Mouse (Mus musculus) retina, adult 2 months (tissue): Measurements from ENCODE around the gene C2cd3.

Source experiments
- DNase-seq: peaks from one replicate; pipeline ENCODE4 v3.0.0-alpha.2; 2012; ENCODE audit warnings: low read depth, low spot score

Gene C2cd3

GRCm38 (mm10) chr7:100497982-100498381 is 125.9 kb downstream of the C2cd3 start:
- no peak for DNase-seq

- DNase-seq = no peak
Observed at GRCm38 (mm10) chr7:100499465-100499864, 127.4 kb downstream of the C2cd3 start.

GRCm38 (mm10) chr7:100500276-100500977 is 128.4 kb downstream of the C2cd3 start:
- no peak for DNase-seq

- no peak for DNase-seq
Observed at GRCm38 (mm10) chr7:100501027-100501843, 129.2 kb downstream of the C2cd3 start.

- no peak for DNase-seq
Observed at GRCm38 (mm10) chr7:100501844-100502373, 129.9 kb downstream of the C2cd3 start.

GRCm38 (mm10) chr7:100502374-100502922 is 130.4 kb downstream of the C2cd3 start:
- no peak for DNase-seq

- DNase-seq = no peak
Observed at GRCm38 (mm10) chr7:100503076-100503475, 131.0 kb downstream of the C2cd3 start.

GRCm38 (mm10) chr7:100504740-100505487 is 132.9 kb downstream of the C2cd3 start:
- DNase-seq = no peak

- DNase-seq = no peak
Observed at GRCm38 (mm10) chr7:100506494-100506893, 134.5 kb downstream of the C2cd3 start.

- DNase-seq = no peak
Observed at GRCm38 (mm10) chr7:100508670-100509069, 136.6 kb downstream of the C2cd3 start.

GRCm38 (mm10) chr7:100511602-100512001 is 139.6 kb downstream of the C2cd3 start:
- DNase-seq = no peak

- no peak for DNase-seq
Observed at GRCm38 (mm10) chr7:100514573-100514972, 142.5 kb downstream of the C2cd3 start, which contains the start of gene Dnajb13. Gene Dnajb13, minus strand, starts transcription at chr7:100514960.
